In genomic region chr16:11323324-11324051, GRCm38 (mm10) we compare ENCODE assay signal across 8 mouse cellular contexts. TPM values are rescaled to one million over a fixed set of nuclear protein-coding genes. Genes with fewer than 3 reads are reported as not detected.
DNase-seq lines count a peak whose midpoint lies in the region; ATAC-seq and TF ChIP-seq lines count a peak whose summit lies in the region.

No protein-coding gene starts in this region.

- 5% methylated on average over 17 of the region's 17 CpGs for WGBS in heart, embryonic 16.5 days
- WGBS in macrophage (ENCODE audit: missing documents) = 13% methylated on average over 17 of the region's 17 CpGs
- WGBS in stomach, embryonic 16.5 days = 5% methylated on average over 17 of the region's 17 CpGs

- peak overlapping the region; percentile 44; the same call in 1 of the 2 replicates for H3K27ac ChIP-seq in cortical plate, adult 2 months (ENCODE audit: insufficient read depth, low read length)
- peak overlapping the region; percentile 86 for H3K27ac ChIP-seq in heart, embryonic 16.5 days (ENCODE audit: low read length)
- H3K27ac ChIP-seq in macrophage = peak overlapping the region; percentile 84
- peak overlapping the region; percentile 39 for H3K27ac ChIP-seq in stomach, embryonic 16.5 days (ENCODE audit: low read length)

- peak overlapping the region; percentile 94 for H3K9ac ChIP-seq in heart, embryonic 16.5 days (ENCODE audit: low read length)
- H3K9ac ChIP-seq in stomach, embryonic 16.5 days (ENCODE audit: low read length) = peak overlapping the region; percentile 84

- H3K4me3 ChIP-seq in G1E (ENCODE audit: low read depth, low read length) (peak overlapping the region; percentile 88), macrophage (ENCODE audit: inconsistent target) (peak overlapping the region; percentile 92)
- peak overlapping the region; percentile 58 for H3K4me3 ChIP-seq in cortical plate, adult 2 months (ENCODE audit: insufficient read depth, low read length)
- peak overlapping the region; percentile 90 for H3K4me3 ChIP-seq in heart, embryonic 16.5 days (ENCODE audit: low read length)
- H3K4me3 ChIP-seq in stomach, embryonic 16.5 days (replicated peaks; ENCODE audit: low read length) = peak overlapping the region; percentile 66

- TF ChIP-seq CTCF in G1E (IDR thresholded peaks at IDR 0.05; ENCODE audit: low read depth, low read length) = no peak
- no peak for TF ChIP-seq CTCF in cortical plate, adult 2 months (IDR thresholded peaks at IDR 0.05; ENCODE audit: extremely low read depth, insufficient read depth, low read length)

- peak overlapping the region; percentile 91 for H3K4me2 ChIP-seq in heart, embryonic 16.5 days (ENCODE audit: low read depth, low read length)
- H3K4me2 ChIP-seq in stomach, embryonic 16.5 days (ENCODE audit: low read depth, low read length) = peak overlapping the region; percentile 99

- peaks cover 17% of the 10 kb centered on the region for H3K4me1 ChIP-seq in G1E (ENCODE audit: insufficient read depth, low read depth, low read length)
- H3K4me1 ChIP-seq in cortical plate, adult 2 months (ENCODE audit: control insufficient read depth, insufficient read depth, low read length) = no peaks in the 10 kb centered on the region; the same call in 1 of the 2 replicates
- H3K4me1 ChIP-seq in heart, embryonic 16.5 days (ENCODE audit: control insufficient read depth, insufficient read depth, low read length) = peaks cover 10% of the 10 kb centered on the region
- H3K4me1 ChIP-seq in stomach, embryonic 16.5 days (ENCODE audit: control insufficient read depth, insufficient read depth, low read length) = peaks cover 9% of the 10 kb centered on the region

- H3K27me3 ChIP-seq in G1E (ENCODE audit: insufficient read depth, low read length) = peaks cover 3% of the 10 kb centered on the region; the same call in 1 of the 2 replicates
- no peaks in the 10 kb centered on the region for H3K27me3 ChIP-seq in heart, embryonic 16.5 days (ENCODE audit: control insufficient read depth, insufficient read depth, low read length)
- no peaks in the 10 kb centered on the region for H3K27me3 ChIP-seq in stomach, embryonic 16.5 days (ENCODE audit: control insufficient read depth, insufficient read depth, low read length)

- peak; percentile 25; the same call in 1 of the 2 replicates for ATAC-seq in G1E (ENCODE audit: extremely low read depth, insufficient number of reproducible peaks, low FRiP score, poor library complexity, severe bottlenecking)
- ATAC-seq in heart, embryonic 16.5 days (replicated peaks; ENCODE audit: extremely low read depth, insufficient read depth, low FRiP score) = peak; percentile 11; the same call in 1 of the 2 replicates
- no peak for ATAC-seq in stomach, embryonic 16.5 days (ENCODE audit: insufficient read depth, low FRiP score)

- H3K36me3 ChIP-seq in G1E (replicated peaks) = peaks cover 7% of the 10 kb centered on the region
- no peaks in the 10 kb centered on the region for H3K36me3 ChIP-seq in heart, embryonic 16.5 days (ENCODE audit: control insufficient read depth, insufficient read depth)
- H3K36me3 ChIP-seq in macrophage (ENCODE audit: inconsistent target) = no peaks in the 10 kb centered on the region
- H3K36me3 ChIP-seq in stomach, embryonic 16.5 days (ENCODE audit: control insufficient read depth, insufficient read depth, low read length) = no peaks in the 10 kb centered on the region

- peak; percentile 38 to 45 for DNase-seq in heart, adult 18-20 months
- no peak for DNase-seq in heart, adult 8-10 months (ENCODE audit: low spot score)
- DNase-seq in G1E (ENCODE audit: low spot score) = peak; percentile 25
- DNase-seq in kidney, postnatal 36 days = peak; percentile 66 to 73

- peaks cover 56% of the 10 kb centered on the region for H3K79me2 ChIP-seq in macrophage (ENCODE audit: inconsistent target)

- TF ChIP-seq POLR2A in cortical plate, adult 2 months (IDR thresholded peaks at IDR 0.05; ENCODE audit: extremely low read depth, insufficient read depth, low read length) = no peak

- no peaks in the 10 kb centered on the region for H3K9me3 ChIP-seq in G1E (replicated peaks)
- H3K9me3 ChIP-seq in heart, embryonic 16.5 days (replicated peaks; ENCODE audit: control insufficient read depth, low read length) = no peaks in the 10 kb centered on the region
- no peaks in the 10 kb centered on the region for H3K9me3 ChIP-seq in stomach, embryonic 16.5 days (replicated peaks; ENCODE audit: control insufficient read depth, low read length)

RNA-seq across cellular contexts. Expression of gene Snx29, which starts 0.8 kb away (rescaled TPM):
- total RNA-seq in heart, adult 18-20 months (2021) = 10 to 100 TPM; 10.5 to 11.4 TPM
- 10 to 100 TPM in 3 of 4 experiments, 1 to 10 TPM in 1; 9.4 to 12.3 (median 10.8) TPM for total RNA-seq in heart, adult 8-10 months (2022)
- total RNA-seq in G1E (2014; fragmentation: Nextera tagmentation) (7.8 and 9.1 TPM in 2 replicates), G1E (2017) (14.0 and 18.0 TPM in 2 replicates)
- polyA plus RNA-seq in G1E (2012) (3.9 and 4.4 TPM in 2 replicates), macrophage (2018) (19.8 to 25.6 TPM (median 21.9 TPM) in 3 replicates)
- polyA plus RNA-seq in cortical plate, adult 2 months (2012; rRNA removed) = 6.4 and 7.2 TPM in 2 replicates
- 7.2 and 8.2 TPM in 2 replicates for polyA plus RNA-seq in heart, embryonic 16.5 days (2015; fragmentation: Nextera tagmentation; extraction: Ambion mirVana)
- 1,000 to 10,000 TPM in 3 of 26 experiments, 100 to 1,000 TPM in 23; 195 to 1,041 (median 402) TPM for total RNA-seq in macrophage (2018; cell fraction: chromatin; rRNA removed)
- 10 to 100 TPM; 13.6 to 62.6 (median 28.8) TPM for total RNA-seq in macrophage (2018; cell fraction: cytosol; rRNA removed)
- total RNA-seq in macrophage (2018; cell fraction: nucleus; rRNA removed) = 100 to 1,000 TPM in 18 of 26 experiments, 10 to 100 TPM in 8; 44.5 to 609 (median 191) TPM
- 9.0 and 10.2 TPM in 2 replicates for polyA plus RNA-seq in stomach, embryonic 16.5 days (2015; fragmentation: Nextera tagmentation; extraction: Ambion mirVana)

RNA-seq across cellular contexts. Expression of gene Tnfrsf17, which starts 9.9 kb away (rescaled TPM):
- not detected for total RNA-seq in heart, adult 18-20 months (2021)
- total RNA-seq in heart, adult 8-10 months (2022) = under 1 TPM in 2 of 4 experiments, not detected in 2; 0.53 to 0.78 TPM
- total RNA-seq in G1E (2014; fragmentation: Nextera tagmentation) (not detected in 2 replicates), G1E (2017) (not detected in 2 replicates)
- polyA plus RNA-seq in G1E (2012) (not detected in 2 replicates), macrophage (2018) (not detected in 3 replicates)
- 1.1 and 1.2 TPM in 2 replicates for polyA plus RNA-seq in cortical plate, adult 2 months (2012; rRNA removed)
- polyA plus RNA-seq in heart, embryonic 16.5 days (2015; fragmentation: Nextera tagmentation; extraction: Ambion mirVana) = not detected in 2 replicates
- total RNA-seq in macrophage (2018; cell fraction: chromatin; rRNA removed) = 1 to 10 TPM in 2 of 26 experiments, not detected in 24; 1.2 to 1.4 TPM
- total RNA-seq in macrophage (2018; cell fraction: cytosol; rRNA removed) = under 1 TPM in 12 of 26 experiments, not detected in 14; 0.10 to 0.80 (median 0.27) TPM
- total RNA-seq in macrophage (2018; cell fraction: nucleus; rRNA removed) = not detected
- not detected in 2 replicates for polyA plus RNA-seq in stomach, embryonic 16.5 days (2015; fragmentation: Nextera tagmentation; extraction: Ambion mirVana)
